Mouse (Mus musculus): Measurements from ENCODE around the gene Tk1.

Tk1 gene

GRCm38 (mm10) chr11:117825333-117826101 lies at the start of gene Tk1, which contains the start of gene Afmid:
Tk1 (minus strand) TSS chr11:117826092.
Afmid (plus strand) TSS chr11:117825924.
- DNase-seq (ENCODE audit: low spot score in 2 of 2): peak; percentile 65 to 66

DNA sequence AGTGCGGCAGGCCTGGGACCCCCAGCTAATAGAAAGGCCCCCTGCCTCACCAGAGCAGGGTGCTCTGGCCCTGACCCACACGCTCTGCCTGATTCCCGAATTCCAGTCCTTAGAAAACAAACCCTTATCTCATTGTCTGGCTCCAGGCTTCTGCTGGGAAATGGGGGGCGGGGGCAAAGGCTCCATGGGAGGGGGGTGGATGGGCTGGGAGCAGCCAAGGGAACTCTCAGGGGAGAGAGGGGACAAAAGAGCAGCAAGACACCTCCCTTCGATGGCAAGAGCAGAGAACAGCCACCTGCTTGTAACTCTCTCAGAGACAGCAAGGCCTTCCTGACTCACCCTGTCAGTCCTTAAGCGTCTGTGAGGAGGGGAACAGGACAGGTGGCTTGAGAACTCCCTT lies 49.8 kb upstream of the Tk1 start:
- no peak for DNase-seq (ENCODE audit: low spot score in 2 of 2)

DNA sequence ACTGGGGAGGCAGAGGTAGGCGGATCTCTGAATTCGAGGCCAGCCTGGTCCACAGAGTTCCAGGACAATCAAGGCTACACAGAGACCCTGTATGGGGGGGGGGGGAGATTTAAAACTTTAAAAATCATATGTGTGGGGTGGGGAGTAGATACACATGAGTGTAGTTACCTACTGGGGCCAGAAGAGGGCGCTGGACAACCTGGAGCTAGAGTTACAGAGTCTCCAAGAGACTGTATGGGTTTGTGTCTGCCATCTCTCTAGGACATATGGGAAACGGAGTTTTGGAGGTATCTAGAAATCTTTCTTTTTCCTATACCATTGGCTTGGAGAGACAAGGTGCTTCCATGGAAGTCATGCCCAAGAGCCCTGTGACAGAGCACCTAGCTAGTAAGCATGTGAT lies 48.5 kb upstream of the Tk1 start:
- DNase-seq (ENCODE audit: low spot score in 2 of 2): no peak

GRCm38 (mm10) chr11:117872861-117873608 lies 47.1 kb upstream of the Tk1 start, which contains the start of gene Tha1:
Tha1 (minus strand) TSS chr11:117873481.
- DNase-seq (ENCODE audit: low spot score in 2 of 2): peak; percentile 77 to 85

DNA sequence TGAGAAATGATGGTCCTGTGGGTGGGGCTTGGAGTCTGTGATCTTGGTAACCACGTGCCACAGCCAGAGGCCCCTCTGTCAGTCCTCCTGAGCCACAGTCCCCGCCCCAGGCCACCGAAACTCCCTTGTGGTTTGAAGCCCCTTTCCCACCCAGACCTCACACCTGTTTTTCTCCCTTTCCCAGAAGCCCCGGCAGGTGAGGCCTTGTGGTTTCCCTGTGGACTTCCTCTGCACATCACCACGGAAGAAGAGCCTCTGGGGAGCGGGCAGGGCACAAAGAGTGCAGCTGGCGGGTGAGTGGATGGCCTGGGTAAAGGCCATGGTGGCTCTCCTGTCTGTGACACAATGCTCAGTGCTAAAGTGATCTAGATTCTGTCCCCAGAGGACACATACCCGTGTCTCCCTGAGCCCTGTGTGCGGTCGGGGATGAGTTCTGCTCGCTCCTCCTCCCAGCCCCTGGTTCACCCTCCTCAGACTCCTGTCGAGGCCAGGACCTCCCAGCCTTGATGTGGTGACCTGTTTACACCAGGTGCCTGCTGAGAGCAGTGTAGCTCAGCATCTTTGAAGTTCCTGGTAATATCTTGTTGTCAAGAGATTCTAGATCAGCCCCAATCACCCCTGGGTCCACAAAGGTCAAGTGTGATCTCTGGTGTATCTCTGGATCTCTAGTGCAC lies 46.2 kb upstream of the Tk1 start:
- DNase-seq (ENCODE audit: low spot score in 2 of 2): no peak

DNA sequence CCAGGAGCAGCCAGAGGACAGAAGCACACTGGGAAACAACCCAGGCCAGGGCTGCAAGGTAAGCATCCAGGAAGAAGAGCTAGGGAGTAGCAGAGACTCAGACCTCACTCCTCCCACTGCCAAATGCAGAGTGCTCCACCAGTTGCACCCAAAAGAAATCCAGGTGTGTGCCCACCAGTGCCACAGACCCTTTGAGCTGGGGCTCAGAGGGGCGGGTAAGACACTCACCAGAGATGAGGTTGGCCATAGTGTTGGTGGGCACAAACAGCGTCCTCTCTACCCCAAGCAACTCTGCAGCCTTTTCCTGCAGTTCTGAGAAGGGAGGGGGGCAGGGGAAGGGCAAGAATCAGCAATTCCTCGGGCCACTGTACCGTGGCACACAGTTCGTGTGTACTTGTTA lies 45.5 kb upstream of the Tk1 start:
- no peak for DNase-seq (ENCODE audit: low spot score in 2 of 2)

DNA sequence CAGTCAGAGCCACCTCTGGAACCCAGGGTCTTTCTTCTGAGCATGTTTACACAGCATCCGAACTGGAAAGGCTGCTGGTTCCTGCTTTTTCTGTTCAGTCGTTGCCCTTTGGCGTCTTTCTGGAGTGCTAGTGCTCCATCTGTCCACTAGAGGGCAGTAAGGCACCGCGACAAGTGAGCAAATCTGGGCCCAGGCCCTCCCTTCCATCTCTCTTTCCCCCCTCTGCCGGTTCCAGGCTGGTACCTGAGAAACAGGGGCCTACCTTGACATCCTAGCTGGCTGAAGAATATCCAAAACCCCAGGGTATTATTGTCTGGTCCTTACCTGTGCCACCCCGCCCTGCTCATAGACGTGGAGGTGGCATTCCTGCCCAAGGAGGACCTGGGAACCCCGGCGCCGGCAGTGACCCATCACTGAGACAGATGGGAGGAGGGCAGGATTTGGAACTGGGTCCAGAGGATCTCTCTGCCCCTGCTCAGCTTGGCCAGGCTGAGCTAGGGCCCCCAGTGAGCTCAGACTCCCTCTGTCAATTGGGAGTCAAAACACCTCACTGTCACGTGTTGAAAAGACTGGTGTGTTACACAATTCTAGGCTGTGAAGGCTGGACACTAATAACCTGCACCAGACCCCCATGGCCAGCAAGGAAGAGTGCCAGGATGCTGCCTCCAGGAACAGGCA lies 44.9 kb upstream of the Tk1 start:
- peak in 1 of 2 experiments; percentile 72 for DNase-seq (ENCODE audit: low spot score in 2 of 2)

DNA sequence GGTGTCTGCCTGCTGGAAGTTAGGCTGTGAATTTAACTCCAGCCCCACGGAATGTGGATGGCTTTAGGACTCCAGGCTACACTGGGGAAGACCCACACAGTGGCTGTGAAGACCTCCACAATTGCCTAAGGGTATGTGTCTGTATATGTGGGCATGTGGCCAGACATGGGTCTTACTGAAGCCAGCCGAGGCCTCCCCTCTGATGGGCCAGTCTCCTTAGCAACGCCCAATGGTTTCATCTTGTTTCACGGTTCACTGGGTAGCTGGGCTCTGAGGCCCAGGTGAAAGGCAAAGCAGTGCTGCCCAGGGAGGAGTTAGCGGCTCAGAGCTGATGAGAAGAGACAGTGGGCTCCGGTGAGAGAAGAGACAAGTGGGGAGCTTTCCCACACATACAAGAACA lies 40.1 kb upstream of the Tk1 start:
- no peak for DNase-seq (ENCODE audit: low spot score in 2 of 2)

DNA sequence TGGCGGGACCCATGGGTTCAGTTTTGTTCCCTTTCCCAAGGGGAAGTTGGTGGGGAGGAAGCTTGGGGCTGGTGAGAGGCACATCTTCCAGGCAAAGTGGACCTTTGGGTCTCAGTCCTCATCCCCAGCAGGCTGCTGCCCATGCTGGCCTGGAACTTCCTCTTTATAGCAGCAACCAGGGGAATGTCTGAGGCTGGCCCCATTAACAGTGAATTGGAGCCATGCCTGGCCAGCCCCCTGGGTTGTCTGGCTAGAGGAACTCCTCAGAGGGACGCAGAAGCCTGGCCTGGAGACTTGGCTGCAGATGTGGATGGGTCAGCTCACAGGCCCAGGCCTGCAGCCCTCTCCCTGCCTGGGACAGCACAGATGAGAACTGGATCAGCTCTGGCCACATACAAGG lies 38.9 kb upstream of the Tk1 start:
- no peak for DNase-seq (ENCODE audit: low spot score in 2 of 2)

DNA sequence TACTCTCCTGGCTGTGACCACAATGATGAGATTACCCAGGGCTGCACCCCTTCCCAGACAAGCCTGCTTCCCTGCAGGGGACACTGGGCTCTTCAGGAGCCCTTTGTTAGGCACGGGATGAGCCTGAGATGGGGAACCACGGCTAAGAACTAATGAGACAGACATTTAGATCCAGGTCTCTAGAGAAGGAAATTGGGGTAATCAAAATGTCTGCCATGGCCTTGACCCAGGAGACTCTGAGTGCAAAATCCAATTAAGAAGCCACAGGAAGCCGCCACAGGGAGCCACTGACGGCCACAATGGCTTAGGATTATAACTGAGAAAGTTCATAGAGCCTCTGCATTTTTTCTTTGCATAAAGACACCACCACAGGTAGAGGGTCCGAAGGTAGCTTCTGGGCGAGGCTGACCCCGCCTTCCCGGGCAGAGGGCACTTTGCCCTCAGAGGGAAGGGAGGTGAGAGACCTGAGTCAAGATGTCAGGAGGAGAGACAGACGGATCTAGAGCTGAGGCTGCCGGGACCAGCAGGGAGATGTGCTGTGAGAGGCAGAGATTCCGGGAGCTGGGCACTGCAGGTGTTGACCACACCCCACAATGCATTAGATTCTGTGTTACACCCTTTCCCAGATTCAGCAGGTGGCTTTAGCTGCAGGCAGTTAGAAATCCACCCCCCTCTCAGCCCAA lies 37.4 kb upstream of the Tk1 start:
- DNase-seq (ENCODE audit: low spot score in 2 of 2): no peak

DNA sequence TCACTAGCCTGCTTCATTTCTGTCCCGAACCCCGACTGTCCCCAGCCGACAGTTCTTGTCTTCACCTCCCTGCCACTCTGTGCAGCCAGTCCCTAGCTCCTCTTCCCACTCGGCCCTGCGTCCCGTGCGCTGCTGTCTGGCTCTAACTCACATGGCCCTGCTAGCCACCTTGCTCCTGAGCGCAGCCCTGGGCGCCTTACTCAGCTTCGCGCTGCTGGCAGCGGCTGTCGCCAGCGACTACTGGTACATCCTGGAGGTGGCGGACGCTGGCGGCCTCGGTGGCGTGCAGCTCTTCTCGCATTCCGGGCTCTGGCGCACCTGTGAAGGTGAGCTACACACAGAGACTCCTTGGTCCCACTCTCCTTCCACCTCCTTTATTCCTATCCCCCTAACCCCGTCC lies 34.7 kb upstream of the Tk1 start, which contains the start of gene Tmem235:
TSS of gene Tmem235 (plus strand) at position 152 of the 400 bp plus-strand sequence.
- DNase-seq (ENCODE audit: low spot score in 2 of 2): no peak

- no peak for DNase-seq (ENCODE audit: low spot score in 2 of 2)
These were observed 32.5 kb upstream of the Tk1 start for GRCm38 (mm10) chr11:117858392-117858791.

DNA sequence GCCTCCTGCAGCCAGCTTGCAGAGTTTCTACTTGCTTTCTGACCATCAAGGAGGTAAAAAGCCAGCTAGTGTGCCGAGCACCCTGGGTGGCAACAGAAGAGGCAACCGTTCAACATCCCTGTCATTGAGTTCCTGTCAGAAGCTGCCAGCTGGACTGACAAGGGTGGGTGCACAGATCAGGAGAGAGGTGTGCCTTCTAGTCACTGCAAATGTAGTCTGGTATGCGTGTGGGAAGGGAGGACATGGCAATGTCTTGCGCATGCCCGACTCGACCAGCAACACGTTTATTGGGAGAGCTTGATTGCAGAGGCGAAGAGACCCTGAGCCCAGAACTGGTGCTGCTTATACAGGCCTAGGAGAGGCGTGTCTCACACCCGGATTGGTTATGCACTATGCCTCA lies 31.6 kb upstream of the Tk1 start:
- no peak for DNase-seq (ENCODE audit: low spot score in 2 of 2)

DNA sequence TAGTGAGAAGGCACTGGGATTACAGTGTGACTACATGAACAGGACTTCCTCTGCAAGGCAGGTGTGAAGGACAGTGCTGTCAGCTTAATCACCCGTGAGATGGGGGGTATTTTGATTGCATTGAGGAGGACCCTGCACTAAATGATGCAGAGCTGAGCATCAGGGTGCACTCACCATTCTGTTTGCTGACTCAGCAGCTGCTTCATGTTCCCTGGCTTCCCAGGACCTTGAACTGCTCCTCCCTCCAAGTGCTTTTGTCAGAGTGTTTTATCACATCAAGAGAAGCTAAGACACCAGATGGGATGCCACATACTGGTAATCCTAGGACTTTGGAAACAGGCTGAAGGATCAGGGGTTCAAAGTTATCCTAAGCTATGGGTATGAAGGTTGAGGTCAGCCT lies 30.1 kb upstream of the Tk1 start:
- DNase-seq (ENCODE audit: low spot score in 2 of 2): no peak

DNA sequence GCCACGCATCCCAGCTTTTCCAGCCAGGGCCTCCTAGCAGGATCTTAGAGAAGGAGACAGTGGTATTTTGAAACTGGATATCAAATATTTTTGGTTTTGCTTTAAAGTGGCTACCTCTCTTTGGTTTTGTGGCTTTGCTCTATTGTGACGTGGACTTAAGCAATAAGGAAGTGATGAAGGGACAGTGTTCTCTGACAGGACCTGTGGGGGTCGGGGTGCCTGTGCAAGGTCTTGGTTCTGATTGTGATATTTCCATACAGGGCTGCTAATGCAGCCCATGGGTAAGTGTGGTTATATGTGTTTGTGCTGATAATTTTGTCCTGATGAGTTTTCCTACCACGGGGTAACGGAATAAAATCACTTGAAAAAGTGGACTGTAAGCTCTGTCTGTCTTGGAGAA lies 29.5 kb upstream of the Tk1 start:
- DNase-seq (ENCODE audit: low spot score in 2 of 2): no peak

DNA sequence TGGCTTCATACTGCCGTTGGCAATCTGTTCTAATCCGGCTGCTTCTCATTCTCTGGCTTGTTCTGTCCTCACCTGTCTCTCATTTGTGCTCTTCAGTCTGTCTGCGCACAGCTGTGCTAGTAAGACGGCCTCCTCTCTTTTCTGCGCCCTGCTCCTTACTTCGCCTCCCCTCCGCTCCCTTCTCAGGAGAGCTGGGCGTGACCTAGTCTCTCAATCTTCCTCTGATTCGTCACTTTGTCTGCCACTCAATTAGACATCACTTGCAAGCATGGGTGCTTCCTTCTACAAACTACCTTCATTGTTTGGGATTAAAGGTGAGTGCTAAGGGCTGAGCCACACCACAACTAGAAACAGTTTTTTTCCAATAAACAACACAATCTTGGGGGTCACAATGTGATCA lies 28.3 kb upstream of the Tk1 start:
- DNase-seq (ENCODE audit: low spot score in 2 of 2): no peak

- no peak for DNase-seq (ENCODE audit: low spot score in 2 of 2)
These were observed 27.0 kb upstream of the Tk1 start for GRCm38 (mm10) chr11:117852875-117853274.

DNA sequence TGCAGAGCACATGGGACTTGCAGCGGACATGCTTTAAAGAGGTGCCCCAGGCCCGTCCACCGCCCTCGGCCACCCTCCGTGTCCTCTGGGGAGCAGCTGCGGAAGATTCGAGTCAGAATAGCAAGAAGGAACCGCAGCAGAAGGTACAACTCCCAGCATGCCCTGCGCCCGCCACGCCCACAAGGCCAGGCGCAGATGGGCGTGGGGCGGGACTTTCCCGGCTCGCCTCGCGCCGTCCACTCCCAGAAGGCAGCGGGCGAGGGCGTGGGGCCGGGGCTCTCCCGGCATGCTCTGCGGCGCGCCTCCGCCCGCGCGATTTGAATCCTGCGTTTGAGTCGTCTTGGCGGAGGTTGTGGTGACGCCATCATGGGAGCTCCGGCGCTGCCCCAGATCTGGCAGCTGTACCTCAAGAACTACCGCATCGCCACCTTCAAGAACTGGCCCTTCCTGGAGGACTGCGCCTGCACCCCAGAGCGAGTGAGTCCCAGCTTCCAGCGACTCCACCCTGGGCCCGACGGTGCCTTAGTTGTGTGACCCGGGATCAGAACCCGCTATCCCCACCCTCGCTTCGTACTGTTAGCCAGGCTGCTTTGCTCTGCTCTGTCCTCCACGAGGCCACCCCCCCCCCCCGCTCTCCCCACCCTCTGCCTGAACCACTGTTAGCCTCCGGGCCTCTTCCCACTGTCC lies 23.2 kb upstream of the Tk1 start, which contains the start of gene Birc5:
TSS of gene Birc5 (plus strand) at position 267 of the 687 bp plus-strand sequence.
- DNase-seq (ENCODE audit: low spot score in 2 of 2): peak; percentile 89 to 95

DNA sequence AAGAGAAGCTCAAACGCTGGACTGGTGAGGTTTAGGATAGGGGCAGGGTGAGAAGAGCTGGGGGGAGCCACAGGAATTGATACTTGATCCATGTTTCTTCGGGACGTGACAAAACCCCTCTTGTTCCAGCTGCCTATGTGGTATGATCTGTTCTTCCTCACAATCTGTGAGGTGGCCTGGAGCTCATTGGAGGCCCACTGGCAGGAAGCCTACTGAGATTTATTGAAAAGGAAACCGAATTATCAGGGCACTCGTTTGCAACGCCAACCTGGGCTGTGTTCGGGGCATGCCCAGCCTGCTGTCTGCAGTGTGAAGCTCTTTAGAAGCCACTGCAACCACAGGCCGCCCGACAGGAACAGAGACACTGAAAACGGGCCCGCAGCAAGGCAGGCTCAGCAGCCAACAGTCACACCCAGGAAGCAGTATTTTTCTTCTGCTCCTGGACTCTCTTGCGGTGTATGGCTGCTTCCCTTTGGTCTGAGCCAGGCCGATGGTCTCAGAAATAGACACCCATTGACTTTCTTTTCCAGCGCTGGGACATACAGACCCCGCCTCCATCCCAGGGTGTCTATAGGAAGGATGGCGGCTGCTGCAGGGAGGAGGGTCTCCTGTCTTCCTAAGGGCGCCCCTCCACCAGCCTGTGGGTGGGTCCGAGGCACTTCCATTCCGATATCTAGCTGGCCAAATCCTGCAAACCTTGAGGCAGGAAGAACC lies 22.5 kb upstream of the Tk1 start:
- peak in 1 of 2 experiments; percentile 38 for DNase-seq (ENCODE audit: low spot score in 2 of 2)
